Mouse (Mus musculus): ENCODE data around the gene Trpm6. TPM values are rescaled to one million over a fixed set of nuclear protein-coding genes. Genes with fewer than 3 reads are reported as not detected.

Trpm6 gene
- polyA plus RNA-seq, 1 experiment from 2014 or later: 0.54 TPM

GRCm38 (mm10) chr19:18772888-18773488, 23.2 kb downstream of the Trpm6 start:
- no peak for ATAC-seq (ENCODE audit: low FRiP score, low read depth)
- H3K9me3 ChIP-seq: no peaks in the 10 kb centered on the region

GRCm38 (mm10) chr19:18774085-18774484, 24.3 kb downstream of the Trpm6 start:
- no peaks in the 10 kb centered on the region for H3K9me3 ChIP-seq
- no peak overlapping the region for H3K9ac ChIP-seq (replicated peaks)
- H3K4me1 ChIP-seq: no peaks in the 10 kb centered on the region
- ATAC-seq (ENCODE audit: low FRiP score, low read depth): no peak
- 54% methylated on average over 1 of the region's 1 CpGs for whole genome bisulfite sequencing
- H3K4me3 ChIP-seq: no peak overlapping the region
- no peaks in the 10 kb centered on the region for H3K27me3 ChIP-seq
- no peaks in the 10 kb centered on the region for H3K36me3 ChIP-seq
- H3K27ac ChIP-seq (replicated peaks): no peak overlapping the region
- no peak overlapping the region for H3K4me2 ChIP-seq (replicated peaks)

More at GRCm38 (mm10) chr19:18772888-18773488, 23.2 kb downstream of the Trpm6 start:
- Histone ChIP-seq H3K4me1 (no peaks in the 10 kb centered on the region), H3K4me2 (replicated peaks) (no peak overlapping the region), H3K36me3 (no peaks in the 10 kb centered on the region), H3K27me3 (no peaks in the 10 kb centered on the region), H3K9ac (replicated peaks) (no peak overlapping the region), H3K4me3 (no peak overlapping the region), H3K27ac (replicated peaks) (no peak overlapping the region)
- 87% methylated on average over 5 of the region's 5 CpGs for WGBS

- Histone ChIP-seq H3K36me3 (no peaks in the 10 kb centered on the region), H3K27ac (replicated peaks) (no peak overlapping the region), H3K27me3 (no peaks in the 10 kb centered on the region), H3K4me1 (no peaks in the 10 kb centered on the region), H3K4me2 (replicated peaks) (no peak overlapping the region), H3K9ac (replicated peaks) (no peak overlapping the region), H3K4me3 (no peak overlapping the region), H3K9me3 (no peaks in the 10 kb centered on the region)
- 73% methylated on average over 1 of the region's 1 CpGs for WGBS
- ATAC-seq (ENCODE audit: low FRiP score, low read depth): no peak
These were observed 49.9 kb downstream of the Trpm6 start for GRCm38 (mm10) chr19:18799646-18800045.

GRCm38 (mm10) chr19:18811264-18811663, 61.5 kb downstream of the Trpm6 start:
- 89% methylated on average over 3 of the region's 3 CpGs for WGBS
- Histone ChIP-seq H3K4me2 (replicated peaks) (no peak overlapping the region), H3K9me3 (no peaks in the 10 kb centered on the region), H3K9ac (replicated peaks) (no peak overlapping the region), H3K36me3 (no peaks in the 10 kb centered on the region), H3K27me3 (no peaks in the 10 kb centered on the region), H3K4me1 (no peaks in the 10 kb centered on the region), H3K4me3 (no peak overlapping the region), H3K27ac (replicated peaks) (no peak overlapping the region)
- ATAC-seq (ENCODE audit: low FRiP score, low read depth): no peak

GRCm38 (mm10) chr19:18815170-18815569, 65.4 kb downstream of the Trpm6 start:
- no peaks in the 10 kb centered on the region for H3K9me3 ChIP-seq
- no peak overlapping the region for H3K9ac ChIP-seq (replicated peaks)
- WGBS: 84% methylated on average over 13 of the region's 13 CpGs
- H3K4me2 ChIP-seq (replicated peaks): no peak overlapping the region
- no peaks in the 10 kb centered on the region for H3K36me3 ChIP-seq
- no peak overlapping the region for H3K27ac ChIP-seq (replicated peaks)
- ATAC-seq (ENCODE audit: low FRiP score, low read depth): no peak
- H3K4me3 ChIP-seq: no peak overlapping the region
- no peaks in the 10 kb centered on the region for H3K4me1 ChIP-seq
- H3K27me3 ChIP-seq: no peaks in the 10 kb centered on the region

GRCm38 (mm10) chr19:18817425-18817824, 67.6 kb downstream of the Trpm6 start:
- Histone ChIP-seq H3K4me2 (replicated peaks) (no peak overlapping the region), H3K4me3 (no peak overlapping the region), H3K27me3 (no peaks in the 10 kb centered on the region), H3K36me3 (no peaks in the 10 kb centered on the region), H3K9me3 (no peaks in the 10 kb centered on the region), H3K27ac (replicated peaks) (no peak overlapping the region), H3K9ac (replicated peaks) (no peak overlapping the region), H3K4me1 (no peaks in the 10 kb centered on the region)
- no peak for ATAC-seq (ENCODE audit: low FRiP score, low read depth)
- 71% methylated on average over 2 of the region's 2 CpGs for WGBS

DNA sequence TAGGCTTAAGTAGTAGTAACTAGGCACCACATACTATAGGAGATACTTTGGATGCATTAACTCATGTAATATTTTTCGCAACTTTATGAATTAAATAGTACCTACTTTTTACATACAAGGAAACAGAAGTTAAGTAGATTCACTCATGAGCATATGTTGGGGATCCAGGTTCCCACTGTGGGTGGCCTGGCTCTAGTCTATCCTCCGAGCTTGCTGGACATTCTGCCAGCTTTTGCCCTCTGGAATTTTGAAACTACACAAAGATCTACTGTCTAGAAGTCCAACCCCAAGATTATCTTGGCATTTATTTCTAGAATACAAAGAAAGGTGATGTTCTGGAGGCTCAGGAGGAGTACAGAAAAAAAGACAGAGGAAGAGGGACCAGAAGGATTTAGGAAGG, 78.8 kb downstream of the Trpm6 start:
- ATAC-seq (ENCODE audit: low FRiP score, low read depth): no peak
- no peaks in the 10 kb centered on the region for H3K4me1 ChIP-seq
- no peak overlapping the region for H3K27ac ChIP-seq (replicated peaks)
- no peaks in the 10 kb centered on the region for H3K27me3 ChIP-seq
- no peaks in the 10 kb centered on the region for H3K9me3 ChIP-seq
- WGBS: 79% methylated on average over 2 of the region's 2 CpGs
- no peak overlapping the region for H3K9ac ChIP-seq (replicated peaks)
- no peaks in the 10 kb centered on the region for H3K36me3 ChIP-seq
- H3K4me3 ChIP-seq: no peak overlapping the region
- no peak overlapping the region for H3K4me2 ChIP-seq (replicated peaks)

DNA sequence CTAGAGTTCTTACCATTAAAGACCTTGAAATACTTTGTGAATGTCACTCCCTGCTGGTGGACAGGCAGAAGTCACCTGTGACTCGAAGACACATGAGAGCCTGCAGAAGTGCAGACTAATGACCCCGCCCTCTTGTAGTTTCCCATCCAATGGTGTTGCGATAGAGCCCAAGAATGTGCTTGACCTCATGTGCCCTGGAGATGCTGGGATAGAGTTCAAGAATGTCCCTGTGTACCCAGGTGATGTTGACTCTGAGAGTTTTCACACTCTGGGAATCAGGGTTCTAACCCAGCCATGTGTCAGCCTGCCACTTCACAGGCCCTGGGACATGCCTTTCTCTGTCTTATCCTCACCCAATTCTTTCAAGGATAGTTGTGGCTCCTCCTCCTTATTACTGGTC, 81.4 kb downstream of the Trpm6 start:
- Histone ChIP-seq H3K27ac (replicated peaks) (no peak overlapping the region), H3K27me3 (no peaks in the 10 kb centered on the region), H3K9me3 (no peaks in the 10 kb centered on the region), H3K9ac (replicated peaks) (no peak overlapping the region), H3K4me3 (no peak overlapping the region), H3K4me1 (no peaks in the 10 kb centered on the region), H3K36me3 (no peaks in the 10 kb centered on the region), H3K4me2 (replicated peaks) (no peak overlapping the region)
- WGBS: 92% methylated on average over 3 of the region's 3 CpGs
- ATAC-seq (ENCODE audit: low FRiP score, low read depth): no peak

- no peaks in the 10 kb centered on the region for H3K9me3 ChIP-seq
- 13% methylated on average over 6 of the region's 6 CpGs for WGBS
- no peaks in the 10 kb centered on the region for H3K4me1 ChIP-seq
- no peak overlapping the region for H3K4me3 ChIP-seq
- no peak overlapping the region for H3K27ac ChIP-seq (replicated peaks)
- ATAC-seq (ENCODE audit: low FRiP score, low read depth): 0 out of 2 replicates have a peak, but pooled peaks have one; percentile 30
- no peaks in the 10 kb centered on the region for H3K27me3 ChIP-seq
- H3K4me2 ChIP-seq (replicated peaks): no peak overlapping the region
- H3K36me3 ChIP-seq: no peaks in the 10 kb centered on the region
- no peak overlapping the region for H3K9ac ChIP-seq (replicated peaks)
These were observed 85.2 kb downstream of the Trpm6 start for GRCm38 (mm10) chr19:18834971-18835370.

GRCm38 (mm10) chr19:18841789-18842562, 92.2 kb downstream of the Trpm6 start:
- Histone ChIP-seq H3K27ac (replicated peaks) (no peak overlapping the region), H3K4me3 (no peak overlapping the region), H3K4me2 (replicated peaks) (no peak overlapping the region), H3K9ac (replicated peaks) (no peak overlapping the region), H3K4me1 (peaks cover 5% of the 10 kb centered on the region; the same call in 1 of the 2 replicates), H3K27me3 (no peaks in the 10 kb centered on the region), H3K36me3 (no peaks in the 10 kb centered on the region), H3K9me3 (no peaks in the 10 kb centered on the region)
- ATAC-seq (ENCODE audit: low FRiP score, low read depth): no peak
- WGBS: 86% methylated on average over 19 of the region's 19 CpGs

- Histone ChIP-seq H3K27ac (replicated peaks) (no peak overlapping the region), H3K36me3 (no peaks in the 10 kb centered on the region), H3K27me3 (no peaks in the 10 kb centered on the region), H3K4me1 (peaks cover 5% of the 10 kb centered on the region; the same call in 1 of the 2 replicates), H3K4me2 (replicated peaks) (no peak overlapping the region), H3K9ac (replicated peaks) (no peak overlapping the region), H3K4me3 (no peak overlapping the region), H3K9me3 (no peaks in the 10 kb centered on the region)
- WGBS: 81% methylated on average over 11 of the region's 11 CpGs
- no peak for ATAC-seq (ENCODE audit: low FRiP score, low read depth)
These were observed 92.8 kb downstream of the Trpm6 start for GRCm38 (mm10) chr19:18842626-18843025.

DNA sequence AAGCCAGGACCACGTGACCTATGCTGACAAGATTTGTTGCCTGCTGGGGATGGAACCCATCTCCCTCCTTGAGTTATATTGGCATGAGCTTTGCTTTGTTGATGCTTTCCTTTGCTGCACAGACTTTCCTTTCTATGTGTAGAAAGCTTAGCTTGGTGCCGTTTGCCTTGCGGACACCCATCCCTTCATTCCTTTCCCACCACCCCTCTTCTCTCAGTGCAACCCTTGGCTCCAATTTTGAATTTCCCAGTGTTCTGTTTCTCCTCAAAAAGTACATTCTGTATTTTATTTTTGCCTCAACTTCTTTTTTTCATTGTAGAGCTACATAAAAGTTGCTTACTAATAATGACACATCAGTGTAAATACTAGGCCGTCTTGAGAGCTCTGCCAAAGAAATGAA, 96.6 kb downstream of the Trpm6 start:
- H3K27ac ChIP-seq (replicated peaks): no peak overlapping the region
- H3K36me3 ChIP-seq: no peaks in the 10 kb centered on the region
- no peaks in the 10 kb centered on the region for H3K27me3 ChIP-seq
- no peaks in the 10 kb centered on the region for H3K9me3 ChIP-seq
- H3K4me1 ChIP-seq: peaks cover 5% of the 10 kb centered on the region; the same call in 1 of the 2 replicates
- ATAC-seq (ENCODE audit: low FRiP score, low read depth): no peak
- no peak overlapping the region for H3K9ac ChIP-seq (replicated peaks)
- 93% methylated on average over 4 of the region's 4 CpGs for WGBS
- no peak overlapping the region for H3K4me3 ChIP-seq
- H3K4me2 ChIP-seq (replicated peaks): no peak overlapping the region

Data from midbrain, embryonic 12.5 days (tissue).